Mouse (Mus musculus) liver, postnatal 0 days (tissue): ENCODE measurements around the gene Gm20696. TPM values are rescaled to one million over a fixed set of nuclear protein-coding genes. Genes with fewer than 3 reads are reported as not detected.
A peak's percentile ranks its signal among the peaks of the same experiment; 100 is the strongest.

ENCODE experiments used
- ATAC-seq: fragments of 200-750 bp; cut with Nextera tagmentation; 2 replicates; pipeline ENCODE4 v1.8.0; 2017; ENCODE audit warnings: mild to moderate bottlenecking, moderate library complexity
- DNase-seq: peaks from one replicate; pipeline ENCODE4 v3.0.0-alpha.2; 2016
- H3K27ac ChIP-seq: fragments of 300-500 bp; sonication (generic); 2 replicates; pipeline ENCODE4 v1.5.1; 2014; ENCODE audit warnings: antibody characterized with exemption, moderate library complexity, mild to moderate bottlenecking, low read depth
- H3K27me3 ChIP-seq: fragments of 300-500 bp; sonication (generic); 2 replicates; pipeline ENCODE4 v1.6.1; 2014; ENCODE audit warnings: low read length, control low read depth, mixed read lengths; ENCODE audit not compliant: insufficient read depth
- H3K36me3 ChIP-seq: fragments of 300-500 bp; sonication (generic); replicated peaks from 2 replicates; pipeline ENCODE4 v1.6.1; 2014; ENCODE audit warnings: mild to moderate bottlenecking, control low read depth, low read length, moderate library complexity, mixed read lengths; ENCODE audit not compliant: insufficient read depth
- H3K4me1 ChIP-seq: fragments of 300-500 bp; sonication (generic); 2 replicates; pipeline ENCODE4 v1.6.1; 2014; ENCODE audit warnings: antibody characterized with exemption, mild to moderate bottlenecking, control low read depth; ENCODE audit not compliant: insufficient read depth
- H3K4me2 ChIP-seq: fragments of 300-500 bp; sonication (generic); 2 replicates; pipeline ENCODE4 v1.6.1; 2014; ENCODE audit warnings: low read depth, mild to moderate bottlenecking, low read length, moderate library complexity, mixed read lengths
- H3K4me3 ChIP-seq: fragments of 300-500 bp; sonication (generic); 2 replicates; pipeline ENCODE4 v1.5.1; 2014; ENCODE audit warnings: low read depth, low read length
- H3K9ac ChIP-seq: fragments of 300-500 bp; sonication (generic); replicated peaks from 2 replicates; pipeline ENCODE4 v1.6.1; 2014; ENCODE audit warnings: mild to moderate bottlenecking, moderate library complexity
- H3K9me3 ChIP-seq: fragments of 300-500 bp; sonication (generic); 2 replicates; pipeline ENCODE4 v1.6.1; 2016; ENCODE audit warnings: mild to moderate bottlenecking, control low read depth, low read length, mixed read lengths
- CTCF ChIP-seq: sonication (generic); IDR thresholded peaks from 2 replicates; pipeline ENCODE4 v1.5.1; 2016; ENCODE audit warnings: antibody characterized with exemption, low read depth
- EP300 ChIP-seq: IDR thresholded peaks from 2 replicates; pipeline ENCODE4 v1.6.1; 2016; ENCODE audit warnings: antibody characterized with exemption, low read depth, mild to moderate bottlenecking
- WGBS: fragments of 180-500 bp; shearing (Covaris S2); extraction: QIAGEN DNeasy Blood & Tissue Kit; methylation state at CpG from one replicate; pipeline ENCODE4 v1.1.7; 2014; ENCODE audit not compliant: insufficient replicate concordance; 5-methylcytosine and 5-hydroxymethylcytosine counted together
- polyA plus RNA-seq: library from polyadenylated mRNA; unstranded; fragments of >200 nt; fragmentation: Nextera tagmentation; extraction: Ambion mirVana; gene quantifications from 2 replicates; pipeline ENCODE4 v1.2.1, GENCODE M21; 2015

Gm20696 gene
- polyA plus RNA-seq, 1 experiment from 2014 or later: 1.2 TPM

- Histone ChIP-seq H3K27me3 (no peaks in the 10 kb centered on the region), H3K27ac (no peak overlapping the region), H3K36me3 (no peaks in the 10 kb centered on the region), H3K9me3 (no peaks in the 10 kb centered on the region), H3K4me3 (no peak overlapping the region), H3K9ac (no peak overlapping the region), H3K4me2 (no peak overlapping the region), H3K4me1 (no peaks in the 10 kb centered on the region)
- TF ChIP-seq EP300 (no peak), CTCF (no peak)
- no peak for ATAC-seq
- DNase-seq: no peak
- 91% methylated on average over 12 of the region's 12 CpGs for WGBS
These were observed 356.1 kb downstream of the Gm20696 start for GRCm38 (mm10) chr6:99310529-99310928.

- Histone ChIP-seq H3K4me2 (no peak overlapping the region), H3K4me3 (no peak overlapping the region), H3K27me3 (no peaks in the 10 kb centered on the region), H3K27ac (no peak overlapping the region), H3K9ac (no peak overlapping the region), H3K4me1 (no peaks in the 10 kb centered on the region), H3K36me3 (no peaks in the 10 kb centered on the region), H3K9me3 (no peaks in the 10 kb centered on the region)
- DNase-seq: no peak
- WGBS: 80% methylated on average over 3 of the region's 3 CpGs
- TF ChIP-seq CTCF (no peak), EP300 (no peak)
- ATAC-seq: no peak
These were observed 356.5 kb downstream of the Gm20696 start for GRCm38 (mm10) chr6:99310171-99310500.

- H3K27ac ChIP-seq: no peak overlapping the region
- ATAC-seq (no peak), DNase-seq (no peak)
- H3K9ac ChIP-seq: no peak overlapping the region
- H3K36me3 ChIP-seq: no peaks in the 10 kb centered on the region
- no peaks in the 10 kb centered on the region for H3K27me3 ChIP-seq
- H3K9me3 ChIP-seq: no peaks in the 10 kb centered on the region
- no peak overlapping the region for H3K4me2 ChIP-seq
- TF ChIP-seq CTCF (no peak), EP300 (no peak)
- H3K4me3 ChIP-seq: no peak overlapping the region
- no peaks in the 10 kb centered on the region for H3K4me1 ChIP-seq
- WGBS: 73% methylated on average over 14 of the region's 14 CpGs
These were observed 357.0 kb downstream of the Gm20696 start for GRCm38 (mm10) chr6:99309466-99310170.

- no peaks in the 10 kb centered on the region for H3K9me3 ChIP-seq
- no peak overlapping the region for H3K9ac ChIP-seq
- no peak for TF ChIP-seq EP300
- no peak for TF ChIP-seq CTCF
- no peak overlapping the region for H3K4me2 ChIP-seq
- H3K4me1 ChIP-seq: no peaks in the 10 kb centered on the region; the same call in 1 of the 2 replicates
- 67% methylated on average over 3 of the region's 3 CpGs for WGBS
- H3K36me3 ChIP-seq: no peaks in the 10 kb centered on the region
- no peak overlapping the region for H3K4me3 ChIP-seq
- DNase-seq (no peak), ATAC-seq (no peak)
- no peaks in the 10 kb centered on the region for H3K27me3 ChIP-seq
- H3K27ac ChIP-seq: no peak overlapping the region
These were observed 360.8 kb downstream of the Gm20696 start for GRCm38 (mm10) chr6:99305751-99306150.

- no peaks in the 10 kb centered on the region; the same call in 1 of the 2 replicates for H3K4me1 ChIP-seq
- no peak overlapping the region for H3K4me3 ChIP-seq
- 78% methylated on average over 3 of the region's 3 CpGs for WGBS
- H3K27me3 ChIP-seq: no peaks in the 10 kb centered on the region
- no peaks in the 10 kb centered on the region for H3K36me3 ChIP-seq
- H3K27ac ChIP-seq: no peak overlapping the region
- 0 out of 2 replicates have a peak, but pooled peaks have one; percentile 7 for TF ChIP-seq CTCF
- TF ChIP-seq EP300: no peak
- no peaks in the 10 kb centered on the region for H3K9me3 ChIP-seq
- no peak for ATAC-seq
- no peak for DNase-seq
- no peak overlapping the region for H3K4me2 ChIP-seq
- H3K9ac ChIP-seq: no peak overlapping the region
These were observed 361.4 kb downstream of the Gm20696 start for GRCm38 (mm10) chr6:99305236-99305635.

GRCm38 (mm10) chr6:99302662-99303435, 363.7 kb downstream of the Gm20696 start:
- DNase-seq (no peak), ATAC-seq (no peak)
- TF ChIP-seq EP300 (no peak), CTCF (no peak)
- no peaks in the 10 kb centered on the region; the same call in 1 of the 2 replicates for H3K4me1 ChIP-seq
- peak overlapping the region; percentile 45; the same call in 1 of the 2 replicates for H3K27ac ChIP-seq
- no peaks in the 10 kb centered on the region for H3K9me3 ChIP-seq
- H3K9ac ChIP-seq: no peak overlapping the region
- no peak overlapping the region for H3K4me2 ChIP-seq
- H3K4me3 ChIP-seq: no peak overlapping the region
- H3K36me3 ChIP-seq: no peaks in the 10 kb centered on the region
- 66% methylated on average over 6 of the region's 6 CpGs for WGBS
- no peaks in the 10 kb centered on the region for H3K27me3 ChIP-seq
